Mouse (Mus musculus): ENCODE measurements around the gene AI182371. TPM values are rescaled to one million over a fixed set of nuclear protein-coding genes. Genes with fewer than 3 reads are reported as not detected.

AI182371 gene
- total RNA-seq, 1 experiment = 0.58 TPM

DNA sequence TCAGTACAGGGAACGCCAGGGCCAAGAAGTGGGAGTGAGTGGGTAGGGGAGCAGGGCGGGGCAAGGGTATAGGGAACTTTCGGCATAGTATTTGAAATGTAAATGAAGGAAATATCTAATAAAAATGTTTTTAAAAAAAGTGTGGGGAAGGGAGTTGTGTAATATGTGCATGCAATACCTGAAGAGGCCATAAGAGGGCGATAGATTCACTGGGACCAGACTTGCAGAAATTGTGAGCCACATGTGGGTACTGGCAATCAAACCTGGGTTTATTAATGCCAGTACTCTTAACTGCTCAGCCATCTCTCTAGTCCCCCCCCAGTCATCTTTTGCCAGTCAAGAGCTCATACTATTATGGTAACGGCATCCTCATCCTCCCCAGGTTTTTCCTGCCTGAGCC, 52.5 kb downstream of the AI182371 start:
- Histone ChIP-seq H3K9ac (ENCODE audit: insufficient read depth, low read depth, low read length, poor library complexity, severe bottlenecking) (no peak overlapping the region), H3K4me1 (ENCODE audit: control insufficient read depth in 2 of 2, insufficient read depth in 2 of 2, low read length in 2 of 2, poor library complexity in 1 of 2) (no peaks in the 10 kb centered on the region), H3K9me3 (ENCODE audit: control insufficient read depth, insufficient read depth, low read depth, low read length) (no peaks in the 10 kb centered on the region), H3K36me3 (ENCODE audit: control insufficient read depth, insufficient read depth, low read length, poor library complexity, severe bottlenecking) (no peaks in the 10 kb centered on the region), H3K4me3 (ENCODE audit: insufficient read depth in 1 of 2, low read depth in 1 of 2, low read length in 2 of 2, poor library complexity in 1 of 2, severe bottlenecking in 1 of 2) (no peak overlapping the region), H3K27ac (ENCODE audit: insufficient read depth, low read depth, low read length, poor library complexity, severe bottlenecking) (no peak overlapping the region)
- in situ Hi-C loops (cut with MboI; ENCODE audit: low sequenced_read_pairs in 2 of 2, unreplicated experiment in 2 of 2) = no loop called here
- peak; percentile 46 for DNase-seq (ENCODE audit: low read depth, low spot score)
- no peak for TF ChIP-seq MAFK (IDR thresholded peaks at IDR 0.05; ENCODE audit: insufficient read depth, low read depth, low read length)
- no peak for TF ChIP-seq HCFC1 (IDR thresholded peaks at IDR 0.05; ENCODE audit: borderline replicate concordance, insufficient read depth, low read length)
- TF ChIP-seq ZC3H11A (IDR thresholded peaks at IDR 0.05; ENCODE audit: borderline replicate concordance, low read depth, low read length) = 0 out of 2 replicates have a peak, but pooled peaks have one; percentile 1

DNA sequence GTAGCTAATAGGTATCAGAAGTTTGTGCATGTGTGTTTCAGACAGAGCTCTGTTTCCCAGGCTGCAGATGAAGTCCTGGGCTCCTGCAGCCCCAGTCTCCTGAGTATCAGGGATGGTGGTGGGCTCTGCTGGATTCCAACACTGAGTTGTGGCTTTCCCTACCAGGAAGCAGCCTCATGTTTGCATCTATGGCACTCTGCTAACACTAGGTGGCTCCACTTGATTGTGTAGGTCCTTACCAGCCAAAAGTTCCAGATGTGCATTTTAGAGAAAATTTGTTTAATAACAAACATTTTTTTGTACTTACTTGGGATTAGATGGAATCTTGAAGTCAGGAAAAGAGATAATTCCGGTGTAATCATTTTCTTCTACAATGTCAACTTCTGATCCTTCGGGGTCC, 56.4 kb downstream of the AI182371 start:
- no peaks in the 10 kb centered on the region for H3K4me1 ChIP-seq (ENCODE audit: control insufficient read depth in 2 of 2, insufficient read depth in 2 of 2, low read length in 2 of 2, poor library complexity in 1 of 2)
- in situ Hi-C loops (cut with MboI; ENCODE audit: low sequenced_read_pairs in 2 of 2, unreplicated experiment in 2 of 2) = no loop called here
- no peak overlapping the region for H3K4me3 ChIP-seq (ENCODE audit: insufficient read depth in 1 of 2, low read depth in 1 of 2, low read length in 2 of 2, poor library complexity in 1 of 2, severe bottlenecking in 1 of 2)
- H3K9ac ChIP-seq (ENCODE audit: insufficient read depth, low read depth, low read length, poor library complexity, severe bottlenecking) = no peak overlapping the region
- peak; percentile 70; the same call in 1 of the 2 replicates for TF ChIP-seq ZC3H11A (IDR thresholded peaks at IDR 0.05; ENCODE audit: borderline replicate concordance, low read depth, low read length)
- TF ChIP-seq CHD2 (IDR thresholded peaks at IDR 0.05; ENCODE audit: low read depth, low read length) = no peak
- H3K9me3 ChIP-seq (ENCODE audit: control insufficient read depth, insufficient read depth, low read depth, low read length) = no peaks in the 10 kb centered on the region
- H3K27ac ChIP-seq (ENCODE audit: insufficient read depth, low read depth, low read length, poor library complexity, severe bottlenecking) = no peak overlapping the region
- DNase-seq (ENCODE audit: low read depth, low spot score) = peak; percentile 34
- H3K36me3 ChIP-seq (ENCODE audit: control insufficient read depth, insufficient read depth, low read length, poor library complexity, severe bottlenecking) = no peaks in the 10 kb centered on the region

DNA sequence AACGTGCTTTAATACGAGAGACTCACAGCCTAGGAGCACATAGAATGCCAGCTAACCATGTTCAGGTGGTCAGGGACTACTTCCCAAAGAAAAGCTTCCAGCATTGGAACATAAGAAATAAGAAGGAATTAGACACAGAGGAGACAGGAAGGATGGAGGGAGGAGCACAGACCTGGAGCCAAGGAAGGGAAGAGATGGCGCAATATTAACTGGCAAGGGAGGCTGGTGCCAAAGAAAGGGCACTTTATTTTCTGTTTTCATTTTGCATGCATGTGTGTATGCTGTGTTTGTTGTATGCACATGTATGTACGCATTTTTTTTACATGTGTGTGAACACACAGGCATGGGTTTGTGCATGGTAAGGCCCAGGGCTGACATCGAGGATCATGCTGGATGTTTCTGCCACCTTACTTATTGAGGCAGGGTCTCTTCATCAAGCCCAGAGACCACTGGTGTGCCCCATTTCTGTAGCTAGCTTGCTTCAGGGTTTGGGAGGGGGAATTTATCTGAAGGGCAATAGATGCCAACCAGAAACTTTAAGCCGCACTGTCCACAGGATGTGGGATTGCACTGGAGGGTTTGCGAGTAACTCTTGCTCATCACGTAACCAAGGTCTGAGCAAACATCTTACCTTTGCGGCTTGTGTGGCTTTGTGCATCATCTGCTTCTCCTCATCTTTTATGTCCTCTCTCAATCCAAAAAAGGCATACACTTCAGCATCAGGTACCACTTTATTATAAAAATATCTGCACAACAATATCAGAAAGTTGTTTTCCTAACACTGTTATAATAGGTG, 62.6 kb downstream of the AI182371 start:
- no peak for DNase-seq (ENCODE audit: low read depth, low spot score)
- H3K9ac ChIP-seq (ENCODE audit: insufficient read depth, low read depth, low read length, poor library complexity, severe bottlenecking) = no peak overlapping the region
- no peak overlapping the region for H3K27ac ChIP-seq (ENCODE audit: insufficient read depth, low read depth, low read length, poor library complexity, severe bottlenecking)
- no peak overlapping the region for H3K4me3 ChIP-seq (ENCODE audit: insufficient read depth in 1 of 2, low read depth in 1 of 2, low read length in 2 of 2, poor library complexity in 1 of 2, severe bottlenecking in 1 of 2)
- H3K9me3 ChIP-seq (ENCODE audit: control insufficient read depth, insufficient read depth, low read depth, low read length) = no peaks in the 10 kb centered on the region
- H3K4me1 ChIP-seq (ENCODE audit: control insufficient read depth in 2 of 2, insufficient read depth in 2 of 2, low read length in 2 of 2, poor library complexity in 1 of 2) = no peaks in the 10 kb centered on the region
- no peaks in the 10 kb centered on the region for H3K36me3 ChIP-seq (ENCODE audit: control insufficient read depth, insufficient read depth, low read length, poor library complexity, severe bottlenecking)
- in situ Hi-C loops (cut with MboI; ENCODE audit: low sequenced_read_pairs in 2 of 2, unreplicated experiment in 2 of 2) = no loop called here
- TF ChIP-seq CHD2 (IDR thresholded peaks at IDR 0.05; ENCODE audit: low read depth, low read length) (no peak), ZC3H11A (IDR thresholded peaks at IDR 0.05; ENCODE audit: borderline replicate concordance, low read depth, low read length) (no peak), HCFC1 (IDR thresholded peaks at IDR 0.05; ENCODE audit: borderline replicate concordance, insufficient read depth, low read length) (no peak), MAFK (IDR thresholded peaks at IDR 0.05; ENCODE audit: insufficient read depth, low read depth, low read length) (no peak), ZNF384 (IDR thresholded peaks at IDR 0.05; ENCODE audit: low read depth, low read length) (no peak)

Other genes starting within 250 kb of the AI182371 start
- 0.22 and 0.42 TPM in 2 replicates for gene Cutal, start 227.1 kb downstream of the AI182371 start, total RNA-seq (2012; rRNA removed)
- gene Psmd5, start 226.6 kb downstream of the AI182371 start, total RNA-seq (2012; rRNA removed) = 42.4 and 50.6 TPM in 2 replicates
- gene Phf19, start 187.5 kb downstream of the AI182371 start, total RNA-seq (2012; rRNA removed) = 3.7 and 6.8 TPM in 2 replicates
- gene Traf1, start 139.8 kb downstream of the AI182371 start, total RNA-seq (2012; rRNA removed) = 1.2 and 1.3 TPM in 2 replicates
- gene Hc, start 40.1 kb downstream of the AI182371 start, total RNA-seq (2012; rRNA removed) = 0.11 and 0.45 TPM in 2 replicates
- gene Cntrl, start 7.9 kb upstream of the AI182371 start, total RNA-seq (2012; rRNA removed) = 22.3 and 26.7 TPM in 2 replicates
- gene Rab14, start 99.6 kb upstream of the AI182371 start, total RNA-seq (2012; rRNA removed) = 34.0 and 39.5 TPM in 2 replicates
- gene Gsn, start 154.8 kb upstream of the AI182371 start, total RNA-seq (2012; rRNA removed) = 78.2 and 165 TPM in 2 replicates
- gene Stom, start 235.4 kb upstream of the AI182371 start, total RNA-seq (2012; rRNA removed) = 11.6 and 18.1 TPM in 2 replicates